Mouse (Mus musculus) urinary bladder, postnatal 4 days (tissue): ENCODE data around the gene Cmtm3.
A peak's percentile ranks its signal among the peaks of the same experiment; 100 is the strongest.

ENCODE experiments used
- DNase-seq, 2 experiments: peaks; one replicate each; pipeline ENCODE4 v3.0.0; 2021 to 2022; ENCODE audit warnings: low spot score in 2 of 2

Gene Cmtm3

DNA sequence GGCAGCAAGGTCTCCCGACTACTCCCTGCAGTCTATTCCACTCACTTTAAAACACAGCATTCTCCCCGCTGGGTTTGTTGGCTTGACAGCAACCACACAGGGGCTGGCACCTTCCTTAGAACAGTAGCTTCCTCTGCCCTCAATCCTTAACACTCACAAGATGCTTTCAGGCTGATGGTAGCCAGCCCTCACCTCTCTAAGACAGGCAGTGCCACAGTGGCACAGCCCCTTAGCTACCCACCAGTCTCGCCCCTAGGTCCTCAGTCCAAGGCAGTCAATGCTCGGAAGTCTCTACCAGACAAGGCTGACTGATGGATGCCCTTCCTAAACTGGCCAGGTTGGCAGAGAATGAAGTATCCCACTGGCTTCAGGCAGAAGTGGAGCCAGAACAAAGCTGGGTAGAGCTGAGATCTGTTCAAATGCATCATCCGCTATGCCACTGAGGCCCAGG is 41.8 kb downstream of the Cmtm3 start:
- DNase-seq: no peak

DNA sequence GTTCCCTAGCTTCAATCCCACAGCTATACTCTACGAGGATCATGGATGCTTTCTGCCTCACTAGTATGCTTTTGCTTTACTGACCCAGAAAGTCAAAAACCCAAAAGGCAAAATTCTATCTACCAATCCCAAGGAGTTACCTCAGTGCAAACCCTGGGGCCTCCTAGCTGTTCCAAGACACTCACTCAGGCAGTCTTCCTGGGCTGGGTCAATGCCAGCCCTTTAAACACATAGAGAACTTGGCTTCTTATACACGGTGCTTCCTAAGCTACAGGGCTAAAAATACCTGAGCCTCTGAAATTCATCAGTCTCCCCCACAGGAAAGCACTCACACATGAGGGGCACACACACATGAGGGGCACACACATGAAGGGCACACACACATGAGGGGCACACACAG is 44.1 kb downstream of the Cmtm3 start:
- DNase-seq: no peak

GRCm38 (mm10) chr8:104383977-104384376 is 44.8 kb downstream of the Cmtm3 start:
- no peak for DNase-seq

GRCm38 (mm10) chr8:104386693-104387092 is 47.5 kb downstream of the Cmtm3 start:
- no peak for DNase-seq

DNA sequence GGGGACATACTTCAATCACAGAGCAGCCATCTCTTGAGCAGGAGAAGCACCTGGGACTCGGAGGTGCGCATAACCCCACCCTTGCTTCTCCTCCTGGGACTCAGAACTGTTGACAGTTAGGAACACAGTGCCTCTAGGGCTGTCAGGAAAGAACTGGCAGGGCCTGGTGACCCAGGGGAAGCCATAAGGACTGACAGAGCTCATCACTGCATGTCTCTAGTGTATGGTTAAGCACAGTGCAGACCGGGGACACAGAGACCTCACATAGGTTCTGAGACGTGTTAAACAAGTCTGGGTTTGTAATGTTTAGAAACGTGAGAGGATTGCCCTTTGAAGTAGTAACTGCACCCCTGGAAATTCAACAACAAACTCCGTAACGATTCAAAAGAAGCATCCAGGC is 48.3 kb downstream of the Cmtm3 start:
- DNase-seq: no peak

DNA sequence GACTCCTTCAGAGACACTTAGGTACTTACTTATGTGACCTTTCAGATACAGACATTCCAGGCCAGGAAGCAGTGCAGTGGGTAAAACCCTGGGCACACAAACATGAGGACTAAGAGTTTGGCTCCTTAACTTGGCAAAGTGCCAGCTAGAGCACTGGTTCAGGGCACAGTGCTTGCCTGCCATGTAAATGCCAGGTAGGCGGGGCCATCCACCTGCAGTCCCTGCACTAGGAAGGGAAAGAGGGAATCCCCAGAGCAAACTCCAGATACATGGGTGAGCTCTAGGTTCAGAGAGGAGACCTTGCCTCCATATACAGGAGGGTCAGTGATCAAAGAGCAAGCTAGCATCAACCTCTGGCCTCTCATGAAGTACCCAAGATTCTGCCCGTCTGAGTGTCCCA is 48.8 kb downstream of the Cmtm3 start:
- no peak for DNase-seq

- no peak for DNase-seq
These were observed 51.0 kb downstream of the Cmtm3 start for GRCm38 (mm10) chr8:104390245-104390644.

DNA sequence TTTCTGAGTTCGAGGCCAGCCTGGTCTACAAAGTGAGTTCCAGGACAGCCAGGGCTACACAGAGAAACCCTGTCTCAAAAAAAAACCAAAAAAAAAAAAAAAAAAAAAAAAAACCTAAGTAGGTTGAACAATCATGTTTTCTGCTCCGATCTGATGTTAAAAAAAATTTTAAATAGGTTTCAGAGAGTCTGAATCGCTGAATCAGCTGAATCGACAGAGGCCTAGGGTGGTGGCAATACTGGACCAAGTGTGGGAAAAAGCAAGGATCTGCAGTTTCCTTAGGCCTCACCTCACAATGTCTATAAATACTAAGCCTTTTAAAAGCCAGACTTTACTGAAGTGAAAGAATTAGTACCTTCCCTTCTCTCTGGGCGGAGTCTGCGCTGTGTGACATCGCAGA is 53.9 kb downstream of the Cmtm3 start:
- DNase-seq: no peak

DNA sequence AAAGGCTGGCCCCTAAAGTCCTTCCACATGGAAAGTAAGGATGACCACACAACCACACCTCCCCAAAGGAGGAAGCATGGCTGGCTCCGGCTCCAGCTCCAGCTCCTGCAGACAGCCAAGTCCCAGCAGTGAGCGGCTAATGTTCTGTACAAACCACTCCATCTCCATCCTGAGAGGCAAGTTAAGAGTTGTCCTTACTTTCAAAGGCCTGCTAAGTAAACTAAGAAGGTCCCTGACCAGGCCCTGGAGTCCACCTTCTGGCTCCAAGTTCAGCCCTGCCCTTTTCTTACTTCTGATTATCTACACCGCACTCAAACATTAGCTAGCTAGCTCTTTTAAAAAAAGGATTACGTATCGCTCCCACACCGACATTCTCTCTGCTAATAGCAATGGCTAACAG is 54.6 kb downstream of the Cmtm3 start:
- DNase-seq: no peak

GRCm38 (mm10) chr8:104394801-104395702 is 55.8 kb downstream of the Cmtm3 start:
- peak in 1 of 2 experiments; percentile 58 for DNase-seq

- peak in 1 of 2 experiments; percentile 72 for DNase-seq
These were observed 56.6 kb downstream of the Cmtm3 start, which contains the start of gene Cmtm4 for GRCm38 (mm10) chr8:104395703-104396357. TSS of gene Cmtm4 (minus strand) at chr8:104395807.
